Comparison of ENCODE assay signal across 22 mouse cellular contexts in genomic region chr1:80382928-80383327, GRCm38 (mm10).
"Had no signal": no experiment of that assay in that cellular context is flagged by ENCODE, and none has a peak within 500 bp of the region (broad histone marks: within the 10 kb centered on the region; RNA-seq: fewer than 3 reads in every experiment).

No protein-coding gene starts in this region.

- H3K27ac ChIP-seq: gastrocnemius, adult 2 months; heart, embryonic 10.5 days; hindbrain, embryonic 10.5 days; hindbrain, embryonic 12.5 days; hindbrain, embryonic 14.5 days; intestine, embryonic 15.5 days; layer of hippocampus, adult 2 months; left cerebral cortex, adult 2 months; limb, embryonic 10.5 days; limb, embryonic 12.5 days had no signal

- ATAC-seq: forebrain, embryonic 16.5 days; hindbrain, embryonic 16.5 days; inflammation-experienced regulatory T-cells, adult 6 months; intestine, embryonic 15.5 days; intestine, postnatal 0 days had no signal

- H3K27me3 ChIP-seq: heart, embryonic 12.5 days; hindbrain, embryonic 12.5 days; intestine, embryonic 15.5 days; limb, embryonic 12.5 days had no signal

- H3K4me2 ChIP-seq: hindbrain, embryonic 12.5 days; hindbrain, embryonic 14.5 days; intestine, embryonic 15.5 days; limb, embryonic 12.5 days had no signal

- DNase-seq: gastrocnemius, adult 2 months; gastrocnemius, postnatal 10 days; gastrocnemius, postnatal 25 days; heart, adult 18-20 months; heart, postnatal 4 days; kidney, adult 2 months; kidney, postnatal 25 days; liver had no signal

- H3K4me1 ChIP-seq: hindbrain, embryonic 10.5 days; hindbrain, embryonic 12.5 days; intestine, embryonic 15.5 days; limb, embryonic 12.5 days had no signal

- H3K9ac ChIP-seq: heart, embryonic 12.5 days; hindbrain, embryonic 12.5 days; hindbrain, embryonic 14.5 days; intestine, embryonic 15.5 days; limb, embryonic 12.5 days had no signal

- H3K9me3 ChIP-seq: heart, embryonic 10.5 days; heart, embryonic 12.5 days; hindbrain, embryonic 10.5 days; hindbrain, embryonic 12.5 days; intestine, embryonic 15.5 days; limb, embryonic 10.5 days; limb, embryonic 12.5 days had no signal

- H3K36me3 ChIP-seq: heart, embryonic 10.5 days; heart, embryonic 12.5 days; hindbrain, embryonic 10.5 days; hindbrain, embryonic 12.5 days; intestine, embryonic 15.5 days; limb, embryonic 10.5 days; limb, embryonic 12.5 days had no signal

- H3K4me3 ChIP-seq: gastrocnemius, adult 2 months; heart, embryonic 10.5 days; heart, embryonic 12.5 days; hindbrain, embryonic 10.5 days; hindbrain, embryonic 12.5 days; intestine, embryonic 15.5 days; layer of hippocampus, adult 2 months; left cerebral cortex, adult 2 months; limb, embryonic 10.5 days; limb, embryonic 12.5 days had no signal
